Mouse (Mus musculus) erythroblast, adult 5-6 weeks (primary cell): ENCODE results near the gene Zdhhc23. TPM values are rescaled to one million over a fixed set of nuclear protein-coding genes. Genes with fewer than 3 reads are reported as not detected.

Experiments
- ATAC-seq: replicated peaks from 2 replicates; pipeline ENCODE4 v1.8.0; 2016; ENCODE audit warnings: moderate number of reproducible peaks, mild to moderate bottlenecking, moderate TSS enrichment, inconsistent platforms; ENCODE audit not compliant: poor library complexity, low FRiP score, severe bottlenecking
- total RNA-seq, 2 experiments: library from RNA; stranded (forward) in 1 of 2; stranded (reverse) in 1 of 2; fragments of 150-400 nt in 1 of 2; fragments of 200-764, 138-1000 nt in 1 of 2; gene quantifications; 2 replicates each; pipeline versions ENCODE4 v1.2.3 to v1.2.4; 2015 to 2017; ENCODE audit warnings: low replicate concordance in 2 of 2

Zdhhc23 gene
- 0.19 and 0.21 TPM in 2 replicates for total RNA-seq (2015; ENCODE audit: low replicate concordance)
- total RNA-seq (2017; ENCODE audit: low replicate concordance) = 0.26 TPM in 1 of 2 replicates, not detected in the other

DNA sequence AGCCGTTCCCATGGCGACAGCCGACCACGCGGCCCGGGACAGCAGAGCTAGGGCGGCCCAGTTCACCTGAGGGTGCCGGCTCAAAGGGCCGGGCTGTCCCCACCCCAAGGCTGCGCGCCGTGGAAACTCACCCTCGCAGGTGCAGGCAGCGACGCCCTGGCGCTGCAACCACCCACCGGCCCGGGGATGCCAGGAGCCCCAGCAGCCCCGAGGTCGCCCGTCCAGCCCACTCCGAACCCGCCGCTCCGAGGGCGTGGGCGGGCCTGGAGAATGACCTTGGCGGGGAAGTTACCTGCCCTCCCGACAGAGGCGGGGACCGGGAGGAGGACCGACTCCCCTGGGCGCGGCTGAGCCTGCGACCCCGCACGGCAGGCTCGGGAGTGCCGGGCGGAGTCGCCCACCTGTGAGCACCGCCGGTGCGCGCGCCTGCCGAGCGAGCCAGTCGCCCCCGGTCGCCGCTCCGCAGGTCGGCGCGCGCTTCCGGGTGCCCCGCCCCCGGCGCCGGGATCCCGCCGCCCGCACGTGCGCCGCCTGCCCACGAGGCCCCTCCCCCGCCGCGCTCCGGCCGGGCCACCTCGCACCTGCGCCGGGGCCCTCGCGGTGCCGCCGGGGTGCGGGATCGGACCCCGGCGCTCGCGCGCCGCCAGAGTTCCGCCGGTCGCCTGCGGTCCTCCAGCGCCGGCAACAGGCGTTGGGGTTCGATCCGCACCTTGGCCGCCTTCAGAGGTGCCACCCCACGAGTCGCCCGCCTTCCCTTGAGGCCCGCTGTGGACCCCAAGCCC lies at the start of gene Zdhhc23:
Gene Zdhhc23, minus strand, starts transcription at position 464 of the 782 bp plus-strand sequence.
- no peak for ATAC-seq

DNA sequence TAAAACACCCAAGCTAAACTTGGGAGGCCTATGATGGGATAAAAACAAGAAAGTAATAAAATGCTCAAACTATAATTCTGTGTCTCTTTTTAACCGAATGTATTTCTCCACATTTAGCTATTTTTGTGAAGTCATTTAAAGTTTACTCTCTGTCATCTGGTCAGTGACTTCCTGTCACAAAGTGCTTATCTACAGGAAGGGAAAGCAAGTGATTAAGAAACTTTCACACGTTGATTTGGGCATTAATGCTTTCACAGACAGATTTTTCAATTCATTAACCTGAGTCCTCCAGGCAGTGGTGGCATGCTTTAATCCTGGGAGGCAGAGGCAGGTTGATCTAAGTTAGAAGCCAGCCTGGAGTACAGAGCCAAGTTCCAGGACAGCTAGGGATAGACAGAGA lies 49.7 kb upstream of the Zdhhc23 start:
- ATAC-seq = no peak

GRCm38 (mm10) chr16:44026822-44027221 lies 47.2 kb upstream of the Zdhhc23 start:
- ATAC-seq = no peak

GRCm38 (mm10) chr16:44026210-44026609 lies 46.6 kb upstream of the Zdhhc23 start:
- peak; percentile 38; the same call in 1 of the 2 replicates for ATAC-seq

DNA sequence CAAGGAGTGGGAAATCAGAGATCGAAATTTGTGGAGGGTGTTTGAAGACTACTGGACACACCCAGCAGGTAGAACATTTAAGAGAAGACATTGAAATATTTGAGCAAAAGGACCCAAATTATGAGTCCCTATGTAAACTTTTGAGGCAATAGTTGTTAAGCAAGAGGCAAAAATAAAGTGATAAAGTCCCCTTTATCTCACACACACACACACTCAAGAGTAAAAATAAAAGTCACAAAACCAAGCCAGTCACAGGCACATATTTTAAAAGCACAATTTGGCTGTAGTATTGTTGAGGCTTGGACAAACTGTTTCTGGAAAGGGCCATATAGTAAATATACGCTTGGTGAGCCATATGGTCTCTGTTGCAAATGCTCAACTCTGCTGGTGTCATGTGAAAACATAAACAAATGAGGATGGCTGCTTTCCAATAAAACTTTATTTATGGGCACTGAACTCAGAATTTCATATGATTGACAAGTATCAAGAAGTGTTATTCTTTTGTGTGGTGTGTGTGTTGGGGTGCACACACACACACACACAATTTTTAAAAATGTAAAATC lies 39.5 kb upstream of the Zdhhc23 start:
- ATAC-seq = peak; percentile 27; the same call in 1 of the 2 replicates

GRCm38 (mm10) chr16:44018372-44018771 lies 38.8 kb upstream of the Zdhhc23 start:
- peak; percentile 95 for ATAC-seq

DNA sequence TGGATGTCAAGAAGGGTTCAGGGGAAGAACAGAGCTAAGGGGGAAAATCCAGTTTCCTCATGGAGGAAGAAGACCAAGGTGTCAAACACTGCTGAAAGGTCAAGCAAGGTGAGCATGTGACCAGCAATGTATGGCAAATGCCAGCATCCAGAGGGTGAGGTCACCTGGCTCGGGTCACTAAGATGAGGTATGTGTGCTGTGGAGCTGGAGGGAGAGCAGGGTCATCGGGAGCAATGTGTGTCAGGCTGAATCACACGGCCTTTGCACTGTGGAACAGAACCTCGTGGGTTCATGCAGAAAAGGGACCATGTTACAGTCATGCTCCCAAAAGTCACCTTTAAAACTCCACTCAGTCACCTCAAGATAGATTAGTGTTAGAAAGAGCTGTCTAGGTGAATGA lies 38.1 kb upstream of the Zdhhc23 start:
- no peak for ATAC-seq

- ATAC-seq = peak; percentile 67
Observed at GRCm38 (mm10) chr16:44016164-44016563, 36.6 kb upstream of the Zdhhc23 start.

GRCm38 (mm10) chr16:44015416-44016158 lies 36.0 kb upstream of the Zdhhc23 start:
- ATAC-seq = no peak

DNA sequence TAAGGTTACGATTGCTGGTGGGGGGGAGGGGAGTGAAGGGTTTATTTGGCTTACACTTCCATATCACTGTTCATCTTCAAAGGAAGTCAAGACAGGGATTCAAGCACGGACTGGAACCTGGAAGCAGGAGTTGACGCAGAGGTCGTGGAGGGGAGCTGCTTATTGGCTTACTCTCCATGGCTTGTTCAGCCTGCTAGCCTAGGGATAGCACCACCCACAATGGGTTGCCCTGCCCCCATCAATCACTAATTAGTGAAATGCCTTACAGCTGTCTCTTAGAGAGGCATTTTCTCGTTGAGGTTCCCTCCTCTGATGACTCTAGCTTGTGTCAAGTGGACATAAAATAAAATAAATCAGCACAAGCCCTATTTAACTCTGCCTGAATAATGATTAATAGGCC lies 31.4 kb upstream of the Zdhhc23 start:
- no peak for ATAC-seq

DNA sequence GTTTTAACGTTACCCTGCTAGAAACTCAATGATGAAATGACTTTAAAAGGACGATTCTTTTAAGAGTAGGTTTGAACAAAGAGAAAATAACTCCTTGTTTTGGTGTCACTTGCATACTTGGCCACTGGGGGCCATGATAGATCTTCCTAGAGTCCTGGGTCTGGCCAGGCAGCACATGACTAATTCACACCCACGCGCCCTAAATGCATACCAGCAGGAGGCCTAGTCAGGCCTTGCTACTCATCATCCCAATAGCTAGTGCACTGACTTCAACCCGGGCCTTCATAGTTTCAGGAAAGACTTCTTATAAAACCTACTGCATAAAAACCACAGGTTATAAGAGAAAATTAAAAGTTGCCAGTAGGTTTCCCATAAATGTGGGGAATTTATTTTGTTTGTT lies 22.5 kb upstream of the Zdhhc23 start:
- ATAC-seq = 0 out of 2 replicates have a peak, but pooled peaks have one; percentile 57

GRCm38 (mm10) chr16:43999541-43999940 lies 19.9 kb upstream of the Zdhhc23 start:
- ATAC-seq = no peak

DNA sequence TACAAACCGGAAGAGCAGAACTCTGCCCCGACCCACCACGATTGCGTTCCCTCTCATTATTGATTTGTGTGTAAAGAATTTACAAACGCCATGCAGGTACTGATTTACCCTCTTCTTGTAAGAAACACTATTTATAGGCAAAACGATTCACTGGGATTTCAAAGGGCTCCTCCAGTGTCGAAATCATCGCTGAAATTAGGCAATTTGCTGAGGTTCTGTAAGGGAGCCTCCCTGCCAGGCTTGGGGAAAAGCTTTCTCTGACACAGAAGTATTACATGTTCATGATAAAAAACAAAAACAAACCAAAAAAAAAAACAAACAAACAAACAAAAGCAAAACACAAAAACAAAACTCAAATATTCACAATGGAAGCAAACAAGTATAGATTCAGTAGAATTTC lies 19.5 kb upstream of the Zdhhc23 start:
- no peak for ATAC-seq

DNA sequence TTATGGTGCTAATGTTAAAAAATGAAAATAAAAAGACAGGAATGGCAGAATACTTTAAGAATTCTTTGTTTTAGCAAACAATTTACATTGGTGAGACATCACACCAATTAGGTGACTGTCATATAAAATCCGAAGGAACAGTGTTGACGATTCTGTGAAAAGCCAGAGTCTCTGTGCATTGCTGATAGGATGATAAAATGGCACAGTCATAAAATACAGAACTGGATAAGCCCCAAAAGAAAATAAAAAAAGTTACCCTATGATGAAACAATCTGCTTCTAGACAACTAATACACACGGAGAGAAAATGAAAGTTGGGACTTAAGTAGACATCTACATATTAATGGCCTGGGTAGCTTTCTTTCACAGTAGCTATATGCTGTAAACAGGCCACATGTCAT lies 15.0 kb upstream of the Zdhhc23 start:
- ATAC-seq = no peak

GRCm38 (mm10) chr16:43986299-43986698 lies 6.7 kb upstream of the Zdhhc23 start:
- ATAC-seq = no peak

DNA sequence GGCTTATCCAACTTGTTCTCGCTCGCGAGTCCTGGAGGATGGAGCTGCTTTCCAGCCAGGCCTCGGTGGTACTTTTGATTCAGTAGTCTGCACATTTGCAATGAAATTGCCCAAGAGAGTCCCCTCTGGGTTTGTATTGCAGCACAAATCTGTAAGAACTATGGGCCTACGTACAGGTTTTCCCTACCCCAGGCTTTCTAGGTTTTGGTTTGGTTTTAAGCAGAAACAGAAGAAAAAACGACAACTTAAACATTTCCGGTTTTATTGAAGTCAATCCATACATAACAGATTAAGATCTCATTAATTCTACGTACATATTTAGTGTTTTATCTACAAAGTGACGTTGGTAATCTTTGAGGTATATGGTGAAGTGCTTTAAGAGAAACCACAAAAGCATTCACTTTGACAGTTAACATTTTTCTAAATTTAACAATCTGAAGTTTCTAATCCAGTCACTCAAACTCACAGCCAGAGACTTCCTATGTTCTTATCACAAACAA lies 569 bp upstream of the Zdhhc23 start:
- ATAC-seq = no peak

DNA sequence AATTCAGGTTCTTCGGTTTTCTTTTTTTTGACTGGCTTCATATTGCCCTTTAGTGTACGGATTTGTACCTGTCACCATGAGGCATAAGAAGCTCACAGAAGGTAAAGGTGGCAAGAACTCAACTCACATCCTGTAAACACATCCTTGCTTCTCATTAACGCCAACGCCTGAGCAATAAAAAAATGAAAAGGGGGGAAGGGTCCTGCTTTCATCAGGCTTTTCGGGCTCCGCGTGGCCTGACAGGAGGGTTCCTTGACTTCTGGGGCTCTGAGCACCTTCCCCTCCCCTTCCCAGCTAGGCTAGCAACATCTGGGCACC lies 622 bp downstream of the Zdhhc23 start:
- no peak for ATAC-seq

DNA sequence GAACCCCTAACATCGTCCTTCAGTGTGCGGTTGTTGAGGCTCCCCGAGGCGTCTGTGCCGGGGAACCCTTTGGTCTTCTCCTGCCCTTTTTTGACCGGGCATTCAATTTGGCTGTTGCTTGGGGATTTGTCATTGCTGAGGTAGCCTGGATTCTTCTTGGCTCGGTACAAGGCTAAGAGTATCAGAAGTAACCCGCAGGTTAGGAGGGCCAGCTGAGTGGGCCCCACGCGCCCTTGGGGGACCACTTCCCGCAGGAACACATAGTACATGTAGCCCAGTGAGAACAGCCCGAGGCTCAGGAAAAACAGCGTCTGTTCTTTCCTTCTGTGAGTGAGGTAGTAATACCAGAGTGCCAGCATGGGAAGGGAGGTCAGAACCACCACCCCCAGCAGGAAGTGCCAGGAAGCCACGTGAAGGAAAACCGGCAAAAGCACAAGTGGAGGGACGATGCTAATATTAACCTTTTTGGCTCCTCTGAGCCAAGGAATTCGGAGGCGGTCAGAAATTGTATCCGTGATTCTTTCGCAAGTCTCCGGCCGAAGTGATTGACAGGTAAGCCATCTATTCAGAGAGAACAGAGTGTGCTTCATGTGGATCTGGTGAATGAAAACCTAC lies 5.9 kb downstream of the Zdhhc23 start:
- no peak for ATAC-seq

GRCm38 (mm10) chr16:43973147-43973546 lies 6.4 kb downstream of the Zdhhc23 start:
- ATAC-seq = no peak

DNA sequence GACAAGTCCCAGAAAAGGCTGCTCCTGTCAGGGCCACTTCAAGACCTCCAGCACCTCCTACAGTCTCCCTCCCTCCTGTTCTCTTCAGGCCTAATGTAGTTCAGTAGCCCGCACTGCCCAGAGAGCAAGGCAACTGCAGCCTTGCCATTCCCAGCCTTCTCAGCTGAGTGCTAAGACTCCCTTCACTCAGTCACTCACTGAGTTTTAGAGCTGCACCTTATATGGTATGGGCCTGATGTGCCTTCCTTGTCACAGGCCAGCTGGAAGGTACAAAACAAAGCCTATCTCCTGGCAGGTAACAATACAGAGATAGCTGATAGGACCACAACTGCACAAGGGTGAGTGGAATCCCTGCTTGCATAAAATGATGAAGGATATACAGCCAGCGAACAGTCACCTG lies 7.2 kb downstream of the Zdhhc23 start:
- no peak for ATAC-seq
